Mouse (Mus musculus) CH12.LX (cell line): ENCODE results near the gene Hepacam2.

Experiments used
- CTCF ChIP-seq, 2 experiments: IDR thresholded peaks in 1 of 2; conservative IDR thresholded peaks in 1 of 2; 2 replicates each; pipeline ENCODE4 v1.5.1; 2011 to 2012; ENCODE audit warnings: low read depth in 2 of 2, low read length in 2 of 2, improper control_type of control experiment in 1 of 2, inconsistent platforms in 1 of 2, mild to moderate bottlenecking in 1 of 2, moderate library complexity in 1 of 2
- POLR2A ChIP-seq: IDR thresholded peaks from 2 replicates; pipeline ENCODE4 v1.6.1; 2011; ENCODE audit warnings: low read depth, mild to moderate bottlenecking, improper control_type of control experiment, low read length
- USF2 ChIP-seq: conservative IDR thresholded peaks from 2 replicates; pipeline ENCODE4 v1.6.1; 2011; ENCODE audit warnings: low read depth, low read length, improper control_type of control experiment
- ZKSCAN1 ChIP-seq: IDR thresholded peaks from 2 replicates; pipeline ENCODE4 v1.6.1; 2012; ENCODE audit warnings: low read depth, inconsistent platforms, low read length, improper control_type of control experiment, borderline replicate concordance

DNA sequence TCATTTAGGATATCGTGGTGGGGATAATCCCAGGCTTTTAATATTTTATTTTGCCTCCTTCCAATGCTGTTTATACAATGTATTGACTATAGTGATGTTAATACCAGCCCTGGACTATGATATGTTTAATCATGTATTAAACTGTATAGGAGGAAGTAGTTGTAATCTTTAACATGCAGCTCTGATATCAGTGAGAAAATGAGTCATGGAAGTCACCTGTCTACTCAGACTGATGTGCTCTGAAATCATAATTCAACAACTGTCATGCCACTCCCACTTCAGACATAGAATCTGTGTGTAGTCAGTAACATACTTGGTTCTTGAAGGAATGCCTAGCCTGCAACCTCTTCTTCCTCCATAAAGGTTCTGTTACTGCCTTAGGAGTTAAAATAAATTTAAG lies 29.5 kb downstream of the Hepacam2 start:
- TF ChIP-seq CTCF (conservative IDR thresholded peaks at IDR 0.05 in 1 of 2, IDR thresholded peaks at IDR 0.05 in 1 of 2; ENCODE audit: low read depth in 2 of 2, low read length in 2 of 2) (no peak), ZKSCAN1 (no peak), USF2 (no peak), POLR2A (no peak)
